ENCODE assay signal across 8 mouse cellular contexts in the genomic region with DNA sequence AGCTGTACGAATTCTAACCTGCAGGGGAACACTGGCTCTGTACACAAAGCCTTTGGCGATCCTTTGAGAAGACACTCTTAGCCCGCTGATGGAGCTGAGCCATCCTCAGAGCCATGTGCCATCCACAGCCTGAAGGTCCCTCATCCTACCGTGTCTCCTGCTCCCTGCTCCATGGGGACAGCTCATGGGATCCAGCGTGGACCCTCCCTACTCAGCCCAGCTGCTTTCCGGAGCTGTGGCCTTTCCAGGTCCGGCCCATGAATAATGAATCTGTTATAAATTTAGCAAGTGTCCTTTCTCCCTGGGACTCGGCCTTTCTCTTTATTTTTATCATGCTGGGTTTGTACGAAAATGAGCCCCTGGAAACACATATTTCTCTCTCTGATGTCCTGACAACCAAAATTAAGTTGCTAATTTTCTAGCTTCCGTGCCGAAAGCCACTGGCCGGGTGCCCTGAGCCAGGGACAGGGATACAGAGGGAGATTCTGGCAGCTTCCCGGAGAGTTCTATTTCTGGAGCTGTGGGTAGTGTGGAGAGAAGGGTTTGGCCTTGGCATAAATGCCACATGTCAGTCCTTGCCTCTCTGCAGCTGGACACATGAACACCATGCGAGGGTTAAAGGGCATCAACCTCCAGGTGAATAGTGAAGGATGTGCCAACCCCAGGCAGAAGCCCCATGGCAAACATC. TPM values are rescaled to one million over a fixed set of nuclear protein-coding genes. Genes with fewer than 3 reads are reported as not detected.
DNase-seq lines count a peak whose midpoint lies in the region; ATAC-seq and TF ChIP-seq lines count a peak whose summit lies in the region.

No protein-coding gene starts in this region.

- peak; percentile 18; the same call in 1 of the 2 replicates for TF ChIP-seq CTCF in heart, adult 2 months (IDR thresholded peaks at IDR 0.05)
- no peak for TF ChIP-seq CTCF in liver, postnatal 0 days (IDR thresholded peaks at IDR 0.05; ENCODE audit: low read depth)

- H3K4me2 ChIP-seq in heart, embryonic 11.5 days, result no peak overlapping the region
- H3K4me2 ChIP-seq in liver, postnatal 0 days (ENCODE audit: low read depth, low read length), result no peak overlapping the region

- no peaks in the 10 kb centered on the region for H3K36me3 ChIP-seq in heart, adult 2 months (ENCODE audit: control insufficient read depth, insufficient read depth, low read length)
- H3K36me3 ChIP-seq in heart, embryonic 11.5 days (ENCODE audit: control insufficient read depth, insufficient read depth, low read length), result no peaks in the 10 kb centered on the region
- H3K36me3 ChIP-seq in liver, postnatal 0 days (replicated peaks; ENCODE audit: insufficient read depth, low read length), result no peaks in the 10 kb centered on the region

- peak overlapping the region; percentile 49 for H3K9ac ChIP-seq in heart, adult 2 months (ENCODE audit: low read depth, low read length)
- H3K9ac ChIP-seq in heart, embryonic 11.5 days (ENCODE audit: low read depth, low read length), result no peak overlapping the region
- H3K9ac ChIP-seq in liver, postnatal 0 days (replicated peaks), result no peak overlapping the region

- intact Hi-C loops in heart, adult 2 months (cut with DNase I), result no loop called here
- intact Hi-C loops in gastrocnemius, postnatal 36 days (cut with DNase I), result no loop called here
- intact Hi-C loops in left cerebral cortex, postnatal 10 days (cut with DNase I), result no loop called here

- H3K27me3 ChIP-seq in heart, adult 2 months (ENCODE audit: control insufficient read depth, insufficient read depth, low read length), result no peaks in the 10 kb centered on the region
- no peaks in the 10 kb centered on the region for H3K27me3 ChIP-seq in heart, embryonic 11.5 days (ENCODE audit: control insufficient read depth, insufficient read depth, low read length)
- no peaks in the 10 kb centered on the region for H3K27me3 ChIP-seq in liver, postnatal 0 days (ENCODE audit: insufficient read depth, low read length)

- WGBS in heart, adult 2 months, result 42% methylated on average over 14 of the region's 14 CpGs
- WGBS in heart, embryonic 11.5 days (ENCODE audit: insufficient replicate concordance), result 81% methylated on average over 14 of the region's 14 CpGs
- 76% methylated on average over 14 of the region's 14 CpGs for WGBS in liver, postnatal 0 days (ENCODE audit: insufficient replicate concordance)

- H3K9me3 ChIP-seq in heart, embryonic 11.5 days (replicated peaks; ENCODE audit: control insufficient read depth, low read length), result no peaks in the 10 kb centered on the region
- no peaks in the 10 kb centered on the region for H3K9me3 ChIP-seq in liver, postnatal 0 days (ENCODE audit: low read length)

- no peak for TF ChIP-seq EP300 in heart, adult 2 months (IDR thresholded peaks at IDR 0.05; ENCODE audit: insufficient read depth, low read depth, low read length)
- no peak for TF ChIP-seq EP300 in liver, postnatal 0 days (IDR thresholded peaks at IDR 0.05; ENCODE audit: low read depth)

- TF ChIP-seq POLR2A in heart, adult 2 months (IDR thresholded peaks at IDR 0.05; ENCODE audit: insufficient read depth, low read depth, low read length), result no peak

- DNase-seq in heart, adult 2 months, result peak; percentile 54 to 63
- peak; percentile 50 to 61 for DNase-seq in adrenal gland, postnatal 36 days
- peak; percentile 32 to 51 for DNase-seq in gastrocnemius, postnatal 36 days
- DNase-seq in left cerebral cortex, postnatal 10 days (ENCODE audit: extremely low spot score in 1 of 2, low spot score in 2 of 2), result peak; percentile 36 to 53
- no peak for DNase-seq in liver, postnatal 0 days
- DNase-seq in lung, postnatal 25 days (ENCODE audit: low spot score), result no peak

- H3K79me2 ChIP-seq in heart, adult 2 months (replicated peaks; ENCODE audit: control insufficient read depth, insufficient read depth, low read length), result no peaks in the 10 kb centered on the region

- peak overlapping the region; percentile 72 for H3K27ac ChIP-seq in heart, adult 2 months
- no peak overlapping the region for H3K27ac ChIP-seq in heart, embryonic 11.5 days (ENCODE audit: low read depth, low read length)
- no peak overlapping the region for H3K27ac ChIP-seq in liver, postnatal 0 days (ENCODE audit: low read depth)

- peaks cover 7% of the 10 kb centered on the region for H3K4me1 ChIP-seq in heart, adult 2 months (ENCODE audit: control insufficient read depth, insufficient read depth, low read length)
- H3K4me1 ChIP-seq in heart, embryonic 11.5 days (ENCODE audit: control insufficient read depth, insufficient read depth, low read length), result no peaks in the 10 kb centered on the region
- no peaks in the 10 kb centered on the region for H3K4me1 ChIP-seq in liver, postnatal 0 days (ENCODE audit: insufficient read depth)

- no peak for ATAC-seq in heart, embryonic 11.5 days (replicated peaks; ENCODE audit: insufficient number of reproducible peaks, low FRiP score, low TSS enrichment)
- no peak for ATAC-seq in monocyte, adult 5-6 weeks (replicated peaks; ENCODE audit: insufficient number of reproducible peaks, low FRiP score, low TSS enrichment, poor library complexity, severe bottlenecking)
- no peak for ATAC-seq in liver, postnatal 0 days

- H3K4me3 ChIP-seq in heart, adult 2 months, result peak overlapping the region; percentile 29; the same call in 1 of the 2 replicates
- H3K4me3 ChIP-seq in heart, embryonic 11.5 days (ENCODE audit: low read depth, low read length), result no peak overlapping the region
- H3K4me3 ChIP-seq in liver, postnatal 0 days (ENCODE audit: low read depth, low read length), result no peak overlapping the region

RNA-seq across cellular contexts. Expression of a gene that starts 34.7 kb away (rescaled TPM):
- not detected for total RNA-seq in heart, adult 2 months (2021)
- polyA plus RNA-seq in heart, adult 2 months (2012; rRNA removed), result 0.06 TPM in 1 of 2 replicates, not detected in the other
- 0.21 TPM in 1 of 2 replicates, not detected in the other for polyA plus RNA-seq in heart, embryonic 11.5 days (2014; fragmentation: Nextera tagmentation; extraction: Ambion mirVana)
- not detected for total RNA-seq in adrenal gland, postnatal 36 days (2021)
- total RNA-seq in gastrocnemius, postnatal 36 days (2021), result not detected
- not detected for total RNA-seq in left cerebral cortex, postnatal 10 days (2021)
- total RNA-seq in monocyte, adult 5-6 weeks (2017), result not detected in 3 replicates
- not detected in 2 replicates for polyA plus RNA-seq in liver, postnatal 0 days (2015; fragmentation: Nextera tagmentation; extraction: Ambion mirVana)

Comparison
In these comparisons a context has a peak if more than half of its experiments do, and no peak if none do; other contexts are left out.
1. DNase-seq: peak in heart, adult 2 months (2 of 2), adrenal gland, postnatal 36 days (2 of 2), gastrocnemius, postnatal 36 days (2 of 2) and left cerebral cortex, postnatal 10 days (2 of 2); none in liver, postnatal 0 days (single experiment) and lung, postnatal 25 days (single experiment).